17 mouse cellular contexts compared by ENCODE assay signal in the genomic region with DNA sequence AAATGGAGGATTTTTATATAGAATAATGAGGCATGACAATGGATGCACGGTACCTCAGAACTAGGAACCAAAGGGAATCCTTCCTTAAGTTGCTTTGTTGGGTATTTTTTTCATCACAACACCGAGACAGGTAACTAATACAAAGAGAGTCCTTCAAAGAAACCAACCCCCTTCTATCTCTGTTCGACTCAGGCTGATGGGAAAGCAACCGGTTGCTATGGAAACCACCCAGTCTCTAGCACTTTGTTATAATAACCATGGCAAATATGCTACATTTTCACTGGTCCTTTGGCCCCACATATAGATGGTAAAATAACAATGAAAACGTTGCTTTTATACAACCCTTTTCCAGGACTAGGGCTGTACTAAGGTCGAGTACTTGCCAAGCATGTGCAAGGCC. TPM values are rescaled to one million over a fixed set of nuclear protein-coding genes. Genes with fewer than 3 reads are reported as not detected.
A peak's percentile ranks its signal among the peaks of the same experiment; 100 is the strongest.
DNase-seq lines count a peak whose midpoint lies in the region; ATAC-seq lines count a peak whose summit lies in the region.
"Had no signal": no experiment of that assay in that cellular context is flagged by ENCODE, and none has a peak within 500 bp of the region (broad histone marks: within the 10 kb centered on the region; RNA-seq: fewer than 3 reads in every experiment).

No protein-coding gene starts in this region.

- H3K4me1 ChIP-seq in forebrain, embryonic 15.5 days = no peaks in the 10 kb centered on the region
- peaks cover 15% of the 10 kb centered on the region for H3K4me1 ChIP-seq in forebrain, embryonic 10.5 days
- H3K4me1 ChIP-seq in intestine, embryonic 15.5 days (replicated peaks) = peaks cover 4% of the 10 kb centered on the region; the same call in 1 of the 2 replicates
- 0 out of 2 replicates have a peak, but pooled peaks cover 8% of the 10 kb centered on the region for H3K4me1 ChIP-seq in intestine, embryonic 16.5 days (ENCODE audit: control insufficient read depth, insufficient read depth, low read length)
- H3K4me1 ChIP-seq in midbrain, embryonic 16.5 days (ENCODE audit: control insufficient read depth, insufficient read depth, low read length) = no peaks in the 10 kb centered on the region
- H3K4me1 ChIP-seq: embryonic facial prominence, embryonic 10.5 days; hindbrain, embryonic 13.5 days had no signal

- no peak overlapping the region for H3K27ac ChIP-seq in forebrain, embryonic 15.5 days (replicated peaks)
- H3K27ac ChIP-seq in forebrain, embryonic 10.5 days = no peak overlapping the region
- H3K27ac ChIP-seq in intestine, embryonic 15.5 days = 0 out of 2 replicates have a peak overlapping the region, but pooled peaks have one; percentile 1
- no peak overlapping the region for H3K27ac ChIP-seq in intestine, embryonic 16.5 days (ENCODE audit: low read length)
- H3K27ac ChIP-seq in midbrain, embryonic 16.5 days (ENCODE audit: low read length) = peak overlapping the region; percentile 34; the same call in 1 of the 2 replicates
- H3K27ac ChIP-seq: embryonic facial prominence, embryonic 10.5 days; hindbrain, embryonic 13.5 days had no signal

- WGBS in forebrain, embryonic 15.5 days = 67% methylated on average over 6 of the region's 6 CpGs
- 86% methylated on average over 6 of the region's 6 CpGs for whole genome bisulfite sequencing in forebrain, embryonic 10.5 days
- 71% methylated on average over 6 of the region's 6 CpGs for WGBS in intestine, embryonic 15.5 days
- 75% methylated on average over 6 of the region's 6 CpGs for WGBS in intestine, embryonic 16.5 days
- WGBS in midbrain, embryonic 16.5 days = 54% methylated on average over 6 of the region's 6 CpGs

- no peak overlapping the region for H3K4me3 ChIP-seq in forebrain, embryonic 15.5 days
- no peak overlapping the region for H3K4me3 ChIP-seq in forebrain, embryonic 10.5 days
- no peak overlapping the region for H3K4me3 ChIP-seq in intestine, embryonic 15.5 days (replicated peaks)
- no peak overlapping the region for H3K4me3 ChIP-seq in intestine, embryonic 16.5 days (ENCODE audit: low read length)
- H3K4me3 ChIP-seq in midbrain, embryonic 16.5 days (ENCODE audit: low read depth, low read length) = no peak overlapping the region
- H3K4me3 ChIP-seq: embryonic facial prominence, embryonic 10.5 days; hindbrain, embryonic 13.5 days had no signal

- no peak overlapping the region for H3K4me2 ChIP-seq in forebrain, embryonic 15.5 days (replicated peaks)
- no peak overlapping the region for H3K4me2 ChIP-seq in intestine, embryonic 15.5 days (replicated peaks)
- no peak overlapping the region for H3K4me2 ChIP-seq in intestine, embryonic 16.5 days (ENCODE audit: low read depth, low read length)
- no peak overlapping the region for H3K4me2 ChIP-seq in midbrain, embryonic 16.5 days (ENCODE audit: low read length)
- H3K4me2 ChIP-seq: hindbrain, embryonic 13.5 days had no signal

- ATAC-seq in forebrain, embryonic 15.5 days (replicated peaks) = 0 out of 2 replicates have a peak, but pooled peaks have one; percentile 26
- no peak for ATAC-seq in intestine, embryonic 15.5 days
- ATAC-seq in intestine, embryonic 16.5 days = no peak
- ATAC-seq in midbrain, embryonic 16.5 days = 0 out of 2 replicates have a peak, but pooled peaks have one; percentile 39

- no peaks in the 10 kb centered on the region for H3K9me3 ChIP-seq in forebrain, embryonic 15.5 days
- no peaks in the 10 kb centered on the region for H3K9me3 ChIP-seq in forebrain, embryonic 10.5 days
- no peaks in the 10 kb centered on the region for H3K9me3 ChIP-seq in intestine, embryonic 15.5 days
- H3K9me3 ChIP-seq in intestine, embryonic 16.5 days (ENCODE audit: control insufficient read depth, low read length) = no peaks in the 10 kb centered on the region
- no peaks in the 10 kb centered on the region for H3K9me3 ChIP-seq in midbrain, embryonic 16.5 days (replicated peaks; ENCODE audit: control insufficient read depth, low read length, poor library complexity, severe bottlenecking)
- H3K9me3 ChIP-seq: embryonic facial prominence, embryonic 10.5 days; hindbrain, embryonic 13.5 days had no signal

- no peaks in the 10 kb centered on the region for H3K36me3 ChIP-seq in forebrain, embryonic 15.5 days
- no peaks in the 10 kb centered on the region for H3K36me3 ChIP-seq in forebrain, embryonic 10.5 days (replicated peaks)
- H3K36me3 ChIP-seq in intestine, embryonic 15.5 days = no peaks in the 10 kb centered on the region
- H3K36me3 ChIP-seq in intestine, embryonic 16.5 days (ENCODE audit: control insufficient read depth, insufficient read depth, low read length) = no peaks in the 10 kb centered on the region
- no peaks in the 10 kb centered on the region for H3K36me3 ChIP-seq in midbrain, embryonic 16.5 days (ENCODE audit: control insufficient read depth, insufficient read depth, low read length)
- H3K36me3 ChIP-seq: embryonic facial prominence, embryonic 10.5 days; hindbrain, embryonic 13.5 days had no signal

- DNase-seq in forebrain, embryonic 10.5 days (ENCODE audit: extremely low spot score, low spot score) = no peak
- peak; percentile 29 for DNase-seq in brain, adult 2 months (ENCODE audit: low read depth, low spot score)
- no peak for DNase-seq in adrenal gland, postnatal 14 days
- DNase-seq: adrenal gland, postnatal 10 days; cerebellum, adult 2 months; cerebellum, postnatal 10 days; gastrocnemius, postnatal 25 days; heart, adult 11 months; heart, postnatal 10 days; heart, postnatal 4 days; kidney, adult 11 months had no signal

- H3K27me3 ChIP-seq in forebrain, embryonic 15.5 days = no peaks in the 10 kb centered on the region
- no peaks in the 10 kb centered on the region for H3K27me3 ChIP-seq in forebrain, embryonic 10.5 days (ENCODE audit: poor library complexity, severe bottlenecking)
- no peaks in the 10 kb centered on the region for H3K27me3 ChIP-seq in intestine, embryonic 15.5 days (replicated peaks)
- no peaks in the 10 kb centered on the region for H3K27me3 ChIP-seq in intestine, embryonic 16.5 days (replicated peaks; ENCODE audit: control insufficient read depth, insufficient read depth, low read length)
- no peaks in the 10 kb centered on the region for H3K27me3 ChIP-seq in midbrain, embryonic 16.5 days (ENCODE audit: control insufficient read depth, insufficient read depth, low read depth, low read length)
- H3K27me3 ChIP-seq: hindbrain, embryonic 13.5 days had no signal

- no peak overlapping the region for H3K9ac ChIP-seq in forebrain, embryonic 15.5 days (replicated peaks)
- H3K9ac ChIP-seq in intestine, embryonic 15.5 days = no peak overlapping the region
- H3K9ac ChIP-seq in intestine, embryonic 16.5 days (ENCODE audit: low read depth, low read length) = no peak overlapping the region
- H3K9ac ChIP-seq in midbrain, embryonic 16.5 days (ENCODE audit: low read depth, low read length) = no peak overlapping the region
- H3K9ac ChIP-seq: hindbrain, embryonic 13.5 days had no signal

RNA-seq across cellular contexts. Expression of gene Osbpl11, which starts 13.1 kb away (rescaled TPM):
- polyA plus RNA-seq in forebrain, embryonic 15.5 days (2015; fragmentation: Nextera tagmentation; extraction: Ambion mirVana) = 20.3 and 22.0 TPM in 2 replicates
- polyA plus RNA-seq in forebrain, embryonic 10.5 days (2016; fragmentation: Nextera tagmentation; extraction: Ambion mirVana) = 17.7 and 19.0 TPM in 2 replicates
- polyA plus RNA-seq in intestine, embryonic 15.5 days (2015; fragmentation: Nextera tagmentation; extraction: Ambion mirVana) = 14.7 and 15.2 TPM in 2 replicates
- polyA plus RNA-seq in intestine, embryonic 16.5 days (2015; fragmentation: Nextera tagmentation; extraction: Ambion mirVana) = 8.8 and 9.4 TPM in 2 replicates
- polyA plus RNA-seq in midbrain, embryonic 16.5 days (2015; fragmentation: Nextera tagmentation; extraction: Ambion mirVana) = 15.0 and 16.8 TPM in 2 replicates
- 46.1 and 59.0 TPM in 2 replicates for total RNA-seq in adrenal gland, postnatal 14 days (2021)

Comparison
In these comparisons a context has a peak if more than half of its experiments do, and no peak if none do; other contexts are left out.
1. H3K27ac ChIP-seq: peak in intestine, embryonic 15.5 days (single experiment) and midbrain, embryonic 16.5 days (single experiment); none in forebrain, embryonic 15.5 days (single experiment), forebrain, embryonic 10.5 days (single experiment) and intestine, embryonic 16.5 days (single experiment).
2. ATAC-seq: peak in forebrain, embryonic 15.5 days (single experiment) and midbrain, embryonic 16.5 days (single experiment); none in intestine, embryonic 15.5 days (single experiment) and intestine, embryonic 16.5 days (single experiment).